Mouse (Mus musculus): ENCODE results near the gene Idh1. TPM values are rescaled to one million over a fixed set of nuclear protein-coding genes. Genes with fewer than 3 reads are reported as not detected.

Gene Idh1
- polyA plus RNA-seq, 2 experiments, result 62.2 to 128 TPM

- Histone ChIP-seq H3K4me3 (replicated peaks; ENCODE audit: low read length) (no peak overlapping the region), H3K36me3 (ENCODE audit: control insufficient read depth, insufficient read depth, low read length) (no peaks in the 10 kb centered on the region), H3K9ac (ENCODE audit: low read depth, low read length, severe bottlenecking) (no peak overlapping the region), H3K4me2 (replicated peaks; ENCODE audit: low read depth, low read length, severe bottlenecking) (no peak overlapping the region), H3K9me3 (ENCODE audit: control insufficient read depth, low read length) (no peaks in the 10 kb centered on the region), H3K4me1 (ENCODE audit: control insufficient read depth, insufficient read depth, low read length) (no peaks in the 10 kb centered on the region), H3K27me3 (ENCODE audit: control insufficient read depth, insufficient read depth, low read length) (no peaks in the 10 kb centered on the region), H3K27ac (replicated peaks; ENCODE audit: low read depth, low read length) (no peak overlapping the region)
- no peak for ATAC-seq (ENCODE audit: low FRiP score, low read depth)
- no peak for TF ChIP-seq POLR2A (IDR thresholded peaks at IDR 0.05; ENCODE audit: borderline replicate concordance, extremely low read depth, insufficient read depth, insufficient read length)
- WGBS, result 66% methylated on average over 8 of the region's 8 CpGs
- no peak for DNase-seq (ENCODE audit: low spot score)
Observed at GRCm38 (mm10) chr1:65118150-65118913, 68.0 kb downstream of the Idh1 start.

DNA sequence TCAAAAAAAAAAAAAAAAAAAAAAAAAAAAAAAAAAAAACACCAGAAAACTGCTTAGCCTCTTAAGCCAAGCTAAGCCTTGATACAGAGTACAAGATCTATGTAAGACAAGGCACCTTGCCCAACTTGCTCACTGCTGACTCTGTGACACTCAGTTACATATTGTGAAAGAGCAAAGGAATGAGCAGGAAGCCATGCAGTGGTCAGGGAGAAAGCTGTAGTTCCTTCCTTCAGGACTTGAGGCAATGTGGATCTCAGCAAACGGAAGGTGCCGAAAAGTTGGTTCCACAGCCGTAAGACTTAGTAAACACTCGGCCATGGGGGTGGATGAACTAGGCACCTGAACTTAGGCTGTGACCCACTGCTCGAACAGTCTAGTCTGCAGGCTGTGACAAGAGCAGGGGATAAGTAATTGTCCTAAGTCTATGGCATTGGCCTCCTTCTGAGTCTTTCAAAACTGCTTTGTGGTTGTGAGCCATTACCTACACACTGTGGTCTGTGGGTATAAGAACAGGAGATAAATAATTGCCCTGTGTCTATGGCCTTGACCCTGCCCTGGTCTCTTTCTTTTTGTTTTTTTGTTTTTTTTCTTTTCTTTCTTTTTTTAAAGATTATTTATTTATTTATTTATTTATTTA, 72.6 kb downstream of the Idh1 start:
- Histone ChIP-seq H3K4me2 (replicated peaks; ENCODE audit: low read depth, low read length, severe bottlenecking) (no peak overlapping the region), H3K27ac (replicated peaks; ENCODE audit: low read depth, low read length) (no peak overlapping the region), H3K36me3 (ENCODE audit: control insufficient read depth, insufficient read depth, low read length) (no peaks in the 10 kb centered on the region), H3K4me3 (replicated peaks; ENCODE audit: low read length) (no peak overlapping the region), H3K9ac (ENCODE audit: low read depth, low read length, severe bottlenecking) (no peak overlapping the region), H3K4me1 (ENCODE audit: control insufficient read depth, insufficient read depth, low read length) (no peaks in the 10 kb centered on the region), H3K27me3 (ENCODE audit: control insufficient read depth, insufficient read depth, low read length) (no peaks in the 10 kb centered on the region), H3K9me3 (ENCODE audit: control insufficient read depth, low read length) (no peaks in the 10 kb centered on the region)
- TF ChIP-seq POLR2A (IDR thresholded peaks at IDR 0.05; ENCODE audit: borderline replicate concordance, extremely low read depth, insufficient read depth, insufficient read length), result no peak
- DNase-seq (ENCODE audit: low spot score) (no peak), ATAC-seq (ENCODE audit: low FRiP score, low read depth) (no peak)
- WGBS, result 97% methylated on average over 5 of the region's 5 CpGs

GRCm38 (mm10) chr1:65112807-65113196, 73.5 kb downstream of the Idh1 start:
- no peak overlapping the region for H3K27ac ChIP-seq (replicated peaks; ENCODE audit: low read depth, low read length)

DNA sequence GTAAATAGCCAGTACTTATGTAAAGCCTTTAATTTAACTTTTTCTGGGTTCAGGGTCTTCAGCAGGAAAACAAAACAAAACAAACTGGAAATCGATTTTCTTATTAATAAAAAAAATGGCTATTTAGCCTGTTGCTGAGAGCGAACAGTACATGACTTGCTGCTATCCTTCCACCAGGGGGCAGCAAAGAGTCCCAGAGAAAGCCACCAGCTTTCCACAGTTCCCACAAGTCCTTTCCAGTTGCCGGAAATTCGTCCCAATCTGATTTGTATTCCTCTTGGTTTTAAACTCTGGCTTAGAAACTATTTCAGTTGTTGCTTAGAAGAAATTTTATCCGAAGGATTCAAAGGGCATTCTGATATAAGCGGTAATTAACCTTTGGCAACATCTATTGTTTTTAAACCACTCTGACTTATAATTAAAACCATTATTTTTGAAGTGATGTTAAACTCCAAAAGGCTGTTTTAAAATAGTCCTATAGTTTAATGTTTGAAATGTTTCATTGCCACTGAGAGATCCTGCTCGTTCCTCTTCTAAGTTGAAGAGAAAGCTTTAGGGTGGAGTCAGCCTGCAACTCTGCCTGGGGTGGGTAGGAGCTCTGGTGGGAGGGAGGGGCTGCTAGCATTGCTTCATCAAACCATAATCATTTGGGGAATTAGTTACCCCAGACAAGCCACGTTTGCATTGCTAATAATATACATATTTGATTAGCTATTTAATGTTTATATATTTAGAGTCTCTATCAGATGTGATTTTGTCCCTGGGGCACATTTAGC, 74.1 kb downstream of the Idh1 start:
- Histone ChIP-seq H3K4me2 (replicated peaks; ENCODE audit: low read depth, low read length, severe bottlenecking) (no peak overlapping the region; the same call in 1 of the 2 replicates), H3K27ac (replicated peaks; ENCODE audit: low read depth, low read length) (no peak overlapping the region), H3K36me3 (ENCODE audit: control insufficient read depth, insufficient read depth, low read length) (no peaks in the 10 kb centered on the region), H3K4me1 (ENCODE audit: control insufficient read depth, insufficient read depth, low read length) (no peaks in the 10 kb centered on the region), H3K4me3 (replicated peaks; ENCODE audit: low read length) (peak overlapping the region; percentile 7; the same call in 1 of the 2 replicates), H3K27me3 (ENCODE audit: control insufficient read depth, insufficient read depth, low read length) (no peaks in the 10 kb centered on the region), H3K9ac (ENCODE audit: low read depth, low read length, severe bottlenecking) (no peak overlapping the region), H3K9me3 (ENCODE audit: control insufficient read depth, low read length) (no peaks in the 10 kb centered on the region)
- WGBS, result 11% methylated on average over 8 of the region's 8 CpGs
- peak; percentile 25; the same call in 1 of the 2 replicates for TF ChIP-seq POLR2A (IDR thresholded peaks at IDR 0.05; ENCODE audit: borderline replicate concordance, extremely low read depth, insufficient read depth, insufficient read length)
- DNase-seq (ENCODE audit: low spot score) (peak; percentile 91), ATAC-seq (ENCODE audit: low FRiP score, low read depth) (peak; percentile 79)

More at GRCm38 (mm10) chr1:65112807-65113196, 73.5 kb downstream of the Idh1 start:
- no peaks in the 10 kb centered on the region for H3K9me3 ChIP-seq (ENCODE audit: control insufficient read depth, low read length)
- H3K27me3 ChIP-seq (ENCODE audit: control insufficient read depth, insufficient read depth, low read length), result no peaks in the 10 kb centered on the region
- no peak for ATAC-seq (ENCODE audit: low FRiP score, low read depth)
- 68% methylated on average over 14 of the region's 14 CpGs for WGBS
- H3K4me2 ChIP-seq (replicated peaks; ENCODE audit: low read depth, low read length, severe bottlenecking), result no peak overlapping the region; the same call in 1 of the 2 replicates
- no peak overlapping the region for H3K4me3 ChIP-seq (replicated peaks; ENCODE audit: low read length)
- no peak for DNase-seq (ENCODE audit: low spot score)
- no peaks in the 10 kb centered on the region for H3K4me1 ChIP-seq (ENCODE audit: control insufficient read depth, insufficient read depth, low read length)
- no peak for TF ChIP-seq POLR2A (IDR thresholded peaks at IDR 0.05; ENCODE audit: borderline replicate concordance, extremely low read depth, insufficient read depth, insufficient read length)
- no peaks in the 10 kb centered on the region for H3K36me3 ChIP-seq (ENCODE audit: control insufficient read depth, insufficient read depth, low read length)
- H3K9ac ChIP-seq (ENCODE audit: low read depth, low read length, severe bottlenecking), result no peak overlapping the region

- DNase-seq (ENCODE audit: low spot score) (no peak), ATAC-seq (ENCODE audit: low FRiP score, low read depth) (no peak)
- TF ChIP-seq POLR2A (IDR thresholded peaks at IDR 0.05; ENCODE audit: borderline replicate concordance, extremely low read depth, insufficient read depth, insufficient read length), result no peak
- H3K4me3 ChIP-seq (replicated peaks; ENCODE audit: low read length), result no peak overlapping the region
- H3K36me3 ChIP-seq (ENCODE audit: control insufficient read depth, insufficient read depth, low read length), result no peaks in the 10 kb centered on the region
- H3K4me1 ChIP-seq (ENCODE audit: control insufficient read depth, insufficient read depth, low read length), result no peaks in the 10 kb centered on the region
- no peaks in the 10 kb centered on the region for H3K9me3 ChIP-seq (ENCODE audit: control insufficient read depth, low read length)
- H3K9ac ChIP-seq (ENCODE audit: low read depth, low read length, severe bottlenecking), result no peak overlapping the region
- no peak overlapping the region for H3K27ac ChIP-seq (replicated peaks; ENCODE audit: low read depth, low read length)
- no peaks in the 10 kb centered on the region for H3K27me3 ChIP-seq (ENCODE audit: control insufficient read depth, insufficient read depth, low read length)
- 69% methylated on average over 25 of the region's 25 CpGs for WGBS
- H3K4me2 ChIP-seq (replicated peaks; ENCODE audit: low read depth, low read length, severe bottlenecking), result no peak overlapping the region
Observed at GRCm38 (mm10) chr1:65109756-65110435, 76.4 kb downstream of the Idh1 start.

Data from limb, embryonic 14.5 days (tissue).